Mouse (Mus musculus) heart, adult 8-10 months (tissue): ENCODE results near the gene Adam12. TPM values are rescaled to one million over a fixed set of nuclear protein-coding genes. Genes with fewer than 3 reads are reported as not detected.
"Not testable (repeated sequence)": the region's sequence is repeated elsewhere in the genome, so short reads cannot be mapped to it uniquely, and the experiment has no call there.

ENCODE experiments used
- DNase-seq: peaks from one replicate; pipeline ENCODE4 v3.0.0; 2022; ENCODE audit warnings: low spot score
- total RNA-seq, 4 experiments: library from RNA; stranded (reverse); gene quantifications; 2 replicates each; pipeline ENCODE4 v1.2.4; 2022

Adam12 gene
- total RNA-seq, 4 experiments from 2014 or later: 0.31 to 0.37 (median 0.34) TPM

GRCm38 (mm10) chr7:133933378-133933777 is 298.6 kb downstream of the Adam12 start:
- DNase-seq: no peak

GRCm38 (mm10) chr7:133931481-133931880 is 300.5 kb downstream of the Adam12 start:
- no peak for DNase-seq

DNA sequence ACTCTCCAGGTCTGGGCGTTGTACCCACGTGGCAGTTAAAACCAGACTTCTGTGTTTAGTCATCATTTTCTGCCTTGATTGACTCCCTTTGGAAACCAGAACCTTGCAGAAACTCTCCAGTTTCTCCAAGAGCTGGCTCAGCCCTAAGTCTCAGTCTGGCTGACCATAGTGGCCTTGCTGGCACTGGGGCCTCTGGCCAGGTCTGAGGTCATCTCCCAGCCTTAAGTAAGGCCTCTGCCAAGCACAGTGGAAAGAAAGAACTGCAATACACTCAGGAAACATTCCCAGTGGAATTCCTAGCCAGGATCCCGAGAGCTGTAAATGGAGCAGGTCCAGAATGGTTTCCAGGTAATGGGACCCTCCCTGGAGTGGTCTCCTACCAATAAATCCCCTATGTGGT is 303.0 kb downstream of the Adam12 start:
- DNase-seq: no peak

- peak; percentile 14 for DNase-seq
Observed at GRCm38 (mm10) chr7:133925771-133926170, 306.2 kb downstream of the Adam12 start.

GRCm38 (mm10) chr7:133923994-133924393 is 308.0 kb downstream of the Adam12 start:
- no peak for DNase-seq

DNA sequence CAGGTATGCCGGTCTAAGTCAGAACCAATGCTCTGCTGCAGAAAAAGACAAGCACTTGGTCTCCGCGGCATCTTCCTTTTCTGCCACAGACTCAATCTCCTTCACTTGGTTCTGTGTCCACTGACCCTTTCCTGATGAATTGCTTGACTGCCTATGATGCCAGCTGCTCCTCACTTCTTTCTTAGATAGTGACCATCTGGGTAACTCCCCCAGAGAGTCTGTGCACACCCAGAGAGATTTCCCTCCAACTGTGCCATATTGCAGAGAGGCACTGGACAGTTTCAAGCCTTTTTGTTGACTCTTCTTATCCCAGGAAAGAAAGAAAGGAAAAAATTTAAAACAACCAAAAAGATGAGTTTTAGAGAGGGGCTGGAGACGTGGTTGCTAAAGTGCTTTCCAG is 310.7 kb downstream of the Adam12 start:
- no peak for DNase-seq

- DNase-seq: peak; percentile 18
Observed at GRCm38 (mm10) chr7:133920724-133921123, 311.2 kb downstream of the Adam12 start.

GRCm38 (mm10) chr7:133919918-133920317 is 312.0 kb downstream of the Adam12 start:
- DNase-seq: peak; percentile 31

GRCm38 (mm10) chr7:133919306-133919705 is 312.6 kb downstream of the Adam12 start:
- DNase-seq: no peak

DNA sequence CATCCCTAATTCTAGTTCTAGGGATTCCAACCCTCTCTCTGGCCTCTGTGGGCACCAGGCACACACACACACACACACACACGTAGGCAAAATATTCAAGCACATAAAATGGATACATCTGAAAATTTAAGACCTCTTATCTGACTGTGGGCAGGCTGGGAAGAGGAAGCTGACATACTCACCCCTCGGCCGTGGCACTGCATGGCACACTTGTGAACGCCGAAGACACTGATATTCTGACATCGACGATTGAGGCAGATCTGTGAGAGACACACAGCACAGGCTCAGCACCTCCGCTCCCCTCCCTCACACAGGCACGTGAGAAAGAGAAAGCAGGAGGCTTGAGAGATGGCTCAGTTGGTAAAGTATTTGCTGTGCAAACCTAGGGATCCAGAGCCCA is 315.7 kb downstream of the Adam12 start:
- DNase-seq: no peak

DNA sequence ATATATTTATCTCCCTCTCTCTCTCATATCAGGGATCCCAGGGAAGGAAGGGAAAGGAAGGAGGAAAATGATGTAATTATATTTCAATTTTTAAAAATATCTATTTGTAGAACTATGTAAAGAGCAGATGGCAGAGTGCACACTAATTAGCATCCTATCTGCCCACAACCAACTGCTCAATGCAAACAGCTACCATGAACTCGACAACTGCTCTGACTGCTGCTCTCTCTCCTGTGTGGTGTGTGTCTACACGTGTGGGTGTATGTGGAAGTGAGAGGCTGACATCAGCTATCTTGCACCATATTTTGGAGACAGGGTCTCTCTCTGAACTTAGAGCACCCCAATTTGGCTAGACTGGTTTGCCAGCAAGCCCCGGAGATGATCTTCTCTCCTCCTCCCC is 320.1 kb downstream of the Adam12 start:
- DNase-seq: no peak

GRCm38 (mm10) chr7:133909833-133910375 is 322.0 kb downstream of the Adam12 start:
- DNase-seq: no peak

- DNase-seq: no peak
Observed at GRCm38 (mm10) chr7:133908966-133909365, 323.0 kb downstream of the Adam12 start.

- DNase-seq: no peak
Observed at GRCm38 (mm10) chr7:133899391-133899790, 332.6 kb downstream of the Adam12 start.

DNA sequence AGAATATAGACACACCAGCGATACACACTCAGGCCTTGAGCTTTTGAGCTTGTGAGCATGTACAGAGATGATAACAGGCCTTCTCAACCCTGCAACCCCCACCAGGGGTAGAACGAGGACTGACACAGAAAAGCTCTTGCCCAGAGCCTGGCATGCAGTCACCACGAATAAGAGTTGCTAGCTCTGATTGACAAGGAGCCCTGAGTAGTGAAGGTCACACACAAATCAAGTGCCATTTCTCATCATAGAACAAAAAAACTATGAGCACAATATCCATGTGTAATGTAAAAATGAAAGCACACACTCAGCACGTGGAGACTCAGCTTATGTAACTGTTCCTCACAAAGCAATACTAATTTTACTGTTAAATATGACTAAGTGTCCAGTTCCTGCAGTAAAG is 340.1 kb downstream of the Adam12 start:
- DNase-seq: no peak

GRCm38 (mm10) chr7:133891298-133891697 is 340.6 kb downstream of the Adam12 start:
- no peak for DNase-seq

- no peak for DNase-seq
Observed at GRCm38 (mm10) chr7:133889986-133890385, 342.0 kb downstream of the Adam12 start.

- DNase-seq: peak; percentile 29
Observed at GRCm38 (mm10) chr7:133888926-133889920, 342.7 kb downstream of the Adam12 start.

GRCm38 (mm10) chr7:133884759-133885431 is 347.1 kb downstream of the Adam12 start:
- DNase-seq: not testable (repeated sequence)

GRCm38 (mm10) chr7:133879761-133880160 is 352.2 kb downstream of the Adam12 start:
- no peak for DNase-seq

DNA sequence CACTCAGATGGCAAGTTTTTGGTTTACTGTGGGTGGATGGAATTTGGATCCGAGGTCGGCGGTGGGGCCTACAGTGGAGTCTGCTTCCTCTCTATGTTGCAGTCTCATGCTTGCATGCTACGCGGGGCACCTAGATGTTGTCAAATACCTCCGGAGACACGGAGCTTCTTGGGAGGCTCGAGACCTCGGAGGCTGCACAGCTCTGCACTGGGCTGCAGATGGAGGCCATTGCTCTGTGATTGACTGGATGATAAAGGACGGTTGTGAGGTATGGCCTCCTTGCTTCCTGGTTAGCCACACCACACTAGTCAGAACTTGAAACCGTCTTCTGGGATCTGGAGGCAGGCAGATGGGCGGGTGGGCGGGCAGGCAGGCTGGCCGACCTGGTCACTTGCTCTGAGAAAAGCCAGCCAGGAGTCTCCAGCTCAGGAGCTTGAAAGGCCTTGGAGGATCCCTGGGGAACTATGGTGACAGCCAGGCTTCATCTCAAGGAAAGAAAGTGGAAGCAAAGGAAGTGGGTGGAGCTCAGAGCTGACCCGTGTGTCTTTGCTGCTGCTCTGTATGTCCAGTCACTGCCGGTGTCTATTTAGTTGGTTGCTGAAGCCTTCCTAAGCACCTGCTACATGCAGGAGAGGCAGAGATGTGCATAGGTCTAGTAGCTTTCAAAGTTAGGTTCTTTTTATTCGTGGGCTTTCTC is 355.2 kb downstream of the Adam12 start:
- no peak for DNase-seq

- DNase-seq: no peak
Observed at GRCm38 (mm10) chr7:133876139-133876538, 355.8 kb downstream of the Adam12 start.
